Mouse (Mus musculus) kidney, embryonic 16.5 days (tissue): ENCODE data around the gene Ciita. TPM values are rescaled to one million over a fixed set of nuclear protein-coding genes. Genes with fewer than 3 reads are reported as not detected.

Experiments
- ATAC-seq: fragments of 200-750 bp; cut with Nextera tagmentation; 2 replicates; pipeline ENCODE4 v1.8.0; 2017; ENCODE audit warnings: moderate TSS enrichment; ENCODE audit not compliant: low FRiP score, low TSS enrichment
- H3K27ac ChIP-seq: fragments of 300-500 bp; sonication (generic); 2 replicates; pipeline ENCODE4 v1.5.1; 2014; ENCODE audit warnings: low read length
- H3K27me3 ChIP-seq: fragments of 300-500 bp; sonication (generic); 2 replicates; pipeline ENCODE4 v1.6.1; 2014; ENCODE audit warnings: low read length, control low read depth, mixed read lengths; ENCODE audit not compliant: insufficient read depth
- H3K36me3 ChIP-seq: fragments of 300-500 bp; sonication (generic); 2 replicates; pipeline ENCODE4 v1.6.1; 2014; ENCODE audit warnings: low read length, control low read depth, mixed read lengths; ENCODE audit not compliant: insufficient read depth
- H3K4me1 ChIP-seq: fragments of 300-500 bp; sonication (generic); 2 replicates; pipeline ENCODE4 v1.6.1; 2014; ENCODE audit warnings: low read length, control low read depth, mixed read lengths; ENCODE audit not compliant: insufficient read depth
- H3K4me2 ChIP-seq: fragments of 300-500 bp; sonication (generic); replicated peaks from 2 replicates; pipeline ENCODE4 v1.6.1; 2014; ENCODE audit warnings: low read depth, low read length
- H3K4me3 ChIP-seq: fragments of 300-500 bp; sonication (generic); 2 replicates; pipeline ENCODE4 v1.5.1; 2014; ENCODE audit warnings: mild to moderate bottlenecking, low read length
- H3K9ac ChIP-seq: fragments of 300-500 bp; sonication (generic); replicated peaks from 2 replicates; pipeline ENCODE4 v1.6.1; 2014; ENCODE audit warnings: low read length
- H3K9me3 ChIP-seq: fragments of 300-500 bp; sonication (generic); 2 replicates; pipeline ENCODE4 v1.6.1; 2016; ENCODE audit warnings: low read length, control low read depth
- whole genome bisulfite sequencing: fragments of 180-500 bp; shearing (Covaris S2); extraction: QIAGEN DNeasy Blood & Tissue Kit; methylation state at CpG from one replicate; pipeline ENCODE4 v1.1.7; 2014; 5-methylcytosine and 5-hydroxymethylcytosine counted together
- polyA plus RNA-seq: library from polyadenylated mRNA; unstranded; fragments of >200 nt; fragmentation: Nextera tagmentation; extraction: Ambion mirVana; gene quantifications from 2 replicates; pipeline ENCODE4 v1.2.1, GENCODE M21; 2015

Ciita gene
- 0.80 TPM in 2 replicates for polyA plus RNA-seq

GRCm38 (mm10) chr16:10479857-10480256 lies at the start of gene Ciita:
Ciita (plus strand) TSS chr16:10480059.
- Histone ChIP-seq H3K4me3 (no peak within 1 kb of the TSS), H3K4me2 (no peak within 1 kb of the TSS), H3K4me1 (no peaks in the 10 kb centered on the region), H3K27ac (no peak within 1 kb of the TSS), H3K27me3 (no peaks in the 10 kb centered on the region), H3K36me3 (no peaks in the 10 kb centered on the region), H3K9ac (no peak within 1 kb of the TSS), H3K9me3 (no peaks in the 10 kb centered on the region)
- 80% methylated on average over 5 of the region's 5 CpGs for WGBS
- no peak for ATAC-seq

GRCm38 (mm10) chr16:10431911-10432310 lies 47.9 kb upstream of the Ciita start:
- Histone ChIP-seq H3K4me2 (no peak overlapping the region), H3K36me3 (no peaks in the 10 kb centered on the region), H3K27me3 (no peaks in the 10 kb centered on the region), H3K9ac (no peak overlapping the region), H3K9me3 (no peaks in the 10 kb centered on the region), H3K27ac (no peak overlapping the region), H3K4me3 (no peak overlapping the region), H3K4me1 (no peaks in the 10 kb centered on the region)
- WGBS = 80% methylated on average over 1 of the region's 1 CpGs
- ATAC-seq = no peak

- H3K36me3 ChIP-seq = no peaks in the 10 kb centered on the region
- 81% methylated on average over 4 of the region's 4 CpGs for WGBS
- no peak for ATAC-seq
Measured at GRCm38 (mm10) chr16:10432387-10432786, 47.5 kb upstream of the Ciita start.

GRCm38 (mm10) chr16:10433344-10433743 lies 46.5 kb upstream of the Ciita start:
- no peak for ATAC-seq
- no peaks in the 10 kb centered on the region for H3K36me3 ChIP-seq
- 87% methylated on average over 5 of the region's 5 CpGs for WGBS

More at GRCm38 (mm10) chr16:10432387-10432786, 47.5 kb upstream of the Ciita start:
- H3K9ac ChIP-seq = no peak overlapping the region
- H3K4me3 ChIP-seq = no peak overlapping the region
- no peak overlapping the region for H3K4me2 ChIP-seq
- no peaks in the 10 kb centered on the region for H3K9me3 ChIP-seq
- no peaks in the 10 kb centered on the region for H3K27me3 ChIP-seq
- no peaks in the 10 kb centered on the region for H3K4me1 ChIP-seq
- no peak overlapping the region for H3K27ac ChIP-seq

GRCm38 (mm10) chr16:10436166-10436565 lies 43.7 kb upstream of the Ciita start:
- Histone ChIP-seq H3K4me2 (no peak overlapping the region), H3K9ac (no peak overlapping the region), H3K36me3 (no peaks in the 10 kb centered on the region), H3K27me3 (no peaks in the 10 kb centered on the region), H3K27ac (no peak overlapping the region), H3K4me1 (no peaks in the 10 kb centered on the region), H3K4me3 (no peak overlapping the region), H3K9me3 (no peaks in the 10 kb centered on the region)
- WGBS = 67% methylated on average over 6 of the region's 6 CpGs
- no peak for ATAC-seq

More at GRCm38 (mm10) chr16:10433344-10433743, 46.5 kb upstream of the Ciita start:
- Histone ChIP-seq H3K27me3 (no peaks in the 10 kb centered on the region), H3K4me3 (no peak overlapping the region), H3K4me2 (no peak overlapping the region), H3K4me1 (no peaks in the 10 kb centered on the region), H3K27ac (no peak overlapping the region), H3K9me3 (no peaks in the 10 kb centered on the region), H3K9ac (no peak overlapping the region)

GRCm38 (mm10) chr16:10438055-10438454 lies 41.8 kb upstream of the Ciita start:
- Histone ChIP-seq H3K9ac (no peak overlapping the region), H3K36me3 (no peaks in the 10 kb centered on the region), H3K4me1 (no peaks in the 10 kb centered on the region), H3K4me3 (no peak overlapping the region), H3K27ac (no peak overlapping the region), H3K4me2 (no peak overlapping the region), H3K9me3 (no peaks in the 10 kb centered on the region), H3K27me3 (no peaks in the 10 kb centered on the region)
- 88% methylated on average over 5 of the region's 5 CpGs for WGBS
- no peak for ATAC-seq

GRCm38 (mm10) chr16:10441328-10441727 lies 38.5 kb upstream of the Ciita start:
- Histone ChIP-seq H3K9ac (no peak overlapping the region), H3K9me3 (no peaks in the 10 kb centered on the region), H3K4me1 (peaks cover 2% of the 10 kb centered on the region), H3K4me3 (no peak overlapping the region), H3K27me3 (no peaks in the 10 kb centered on the region), H3K27ac (no peak overlapping the region), H3K4me2 (no peak overlapping the region), H3K36me3 (no peaks in the 10 kb centered on the region)
- no peak for ATAC-seq
- 78% methylated on average over 6 of the region's 6 CpGs for WGBS

GRCm38 (mm10) chr16:10441761-10442160 lies 38.1 kb upstream of the Ciita start:
- 89% methylated on average over 4 of the region's 4 CpGs for WGBS
- no peak overlapping the region for H3K4me2 ChIP-seq
- ATAC-seq = no peak
- H3K27ac ChIP-seq = no peak overlapping the region
- H3K9ac ChIP-seq = no peak overlapping the region
- peaks cover 6% of the 10 kb centered on the region for H3K4me1 ChIP-seq
- H3K36me3 ChIP-seq = no peaks in the 10 kb centered on the region
- no peak overlapping the region for H3K4me3 ChIP-seq
- no peaks in the 10 kb centered on the region for H3K9me3 ChIP-seq
- H3K27me3 ChIP-seq = no peaks in the 10 kb centered on the region

GRCm38 (mm10) chr16:10443723-10444122 lies 36.1 kb upstream of the Ciita start:
- Histone ChIP-seq H3K27me3 (no peaks in the 10 kb centered on the region), H3K4me1 (peaks cover 16% of the 10 kb centered on the region), H3K27ac (no peak overlapping the region), H3K9me3 (no peaks in the 10 kb centered on the region), H3K4me3 (no peak overlapping the region), H3K36me3 (no peaks in the 10 kb centered on the region), H3K4me2 (no peak overlapping the region), H3K9ac (no peak overlapping the region)
- ATAC-seq = no peak

GRCm38 (mm10) chr16:10446573-10447263 lies 33.1 kb upstream of the Ciita start:
- no peaks in the 10 kb centered on the region for H3K36me3 ChIP-seq
- H3K4me1 ChIP-seq = peaks cover 16% of the 10 kb centered on the region
- peak overlapping the region; percentile 53 for H3K4me3 ChIP-seq
- H3K4me2 ChIP-seq = peak overlapping the region; percentile 71
- 15% methylated on average over 13 of the region's 13 CpGs for WGBS
- H3K27me3 ChIP-seq = no peaks in the 10 kb centered on the region
- H3K9ac ChIP-seq = peak overlapping the region; percentile 52
- H3K27ac ChIP-seq = peak overlapping the region; percentile 54; the same call in 1 of the 2 replicates
- ATAC-seq = peak; percentile 69
- no peaks in the 10 kb centered on the region for H3K9me3 ChIP-seq
